Mouse (Mus musculus): ENCODE measurements around the gene Slco2a1. TPM values are rescaled to one million over a fixed set of nuclear protein-coding genes. Genes with fewer than 3 reads are reported as not detected.

Gene Slco2a1
- total RNA-seq (2015; ENCODE audit: low replicate concordance): 0.42 TPM in 1 of 2 replicates, not detected in the other
- 0.13 TPM in 1 of 2 replicates, not detected in the other for total RNA-seq (2017; ENCODE audit: low replicate concordance)

DNA sequence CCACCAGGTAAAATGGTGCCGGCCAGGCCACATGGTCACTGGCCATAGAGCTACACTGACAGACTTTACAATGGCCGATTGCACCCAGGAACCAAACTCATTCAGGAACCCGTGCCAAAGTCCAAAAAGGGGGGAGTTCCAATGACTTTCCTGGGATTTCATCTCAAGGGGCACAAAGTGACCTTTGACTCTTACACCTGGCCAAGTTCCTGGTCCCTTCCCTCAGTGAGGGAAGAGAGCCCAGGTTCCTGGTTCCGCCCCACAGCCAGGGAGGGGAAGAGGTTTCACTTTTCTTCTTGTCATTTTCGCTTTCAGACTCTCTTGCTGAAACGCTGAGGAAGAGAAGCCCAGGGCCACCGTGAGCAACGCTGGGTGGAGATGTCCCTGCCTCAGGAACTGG is at the start of gene Slco2a1:
Slco2a1 (plus strand) TSS at position 251 of the 400 bp plus-strand sequence.
- ATAC-seq (replicated peaks; ENCODE audit: low FRiP score, poor library complexity, severe bottlenecking): no peak

DNA sequence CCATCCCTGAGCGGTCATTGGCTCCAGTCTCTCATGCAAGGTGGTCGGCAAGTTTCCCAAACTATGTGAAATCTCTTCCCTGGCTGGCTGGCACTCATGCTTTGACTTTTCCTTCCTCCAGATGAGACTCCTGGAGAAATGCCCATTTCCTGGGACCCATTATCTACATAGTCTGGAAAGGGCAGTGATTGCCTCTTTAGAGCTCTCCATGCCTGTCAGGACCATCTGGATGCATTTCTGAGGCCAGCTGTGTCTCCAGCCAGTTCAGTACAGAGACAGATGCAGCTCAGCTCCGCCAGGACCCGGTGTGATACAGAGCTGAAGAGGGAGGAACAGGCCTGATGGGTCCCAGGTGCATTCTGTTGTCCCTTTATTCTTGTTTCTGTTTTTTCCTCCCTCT is 46.3 kb upstream of the Slco2a1 start:
- ATAC-seq (replicated peaks; ENCODE audit: low FRiP score, poor library complexity, severe bottlenecking): no peak

DNA sequence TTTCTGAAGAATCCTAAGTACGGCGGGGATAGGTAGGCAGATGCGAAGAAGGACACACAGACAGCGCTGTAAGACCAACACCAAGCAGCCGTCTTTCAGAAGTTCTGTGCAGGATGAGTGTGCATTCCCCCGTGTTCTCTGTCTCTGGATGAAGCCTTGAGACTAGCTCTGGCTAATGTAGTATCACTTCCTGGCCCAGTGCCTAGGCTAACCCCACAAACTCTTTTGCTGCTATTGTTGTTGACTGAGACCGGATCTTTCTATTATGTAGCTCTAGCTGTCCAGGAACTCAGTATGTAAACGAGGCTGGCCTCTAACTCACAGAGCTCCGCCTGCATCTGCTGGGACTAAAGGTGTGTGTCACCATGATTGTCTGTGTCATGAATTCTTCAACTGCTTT is 43.6 kb upstream of the Slco2a1 start:
- no peak for ATAC-seq (replicated peaks; ENCODE audit: low FRiP score, poor library complexity, severe bottlenecking)

DNA sequence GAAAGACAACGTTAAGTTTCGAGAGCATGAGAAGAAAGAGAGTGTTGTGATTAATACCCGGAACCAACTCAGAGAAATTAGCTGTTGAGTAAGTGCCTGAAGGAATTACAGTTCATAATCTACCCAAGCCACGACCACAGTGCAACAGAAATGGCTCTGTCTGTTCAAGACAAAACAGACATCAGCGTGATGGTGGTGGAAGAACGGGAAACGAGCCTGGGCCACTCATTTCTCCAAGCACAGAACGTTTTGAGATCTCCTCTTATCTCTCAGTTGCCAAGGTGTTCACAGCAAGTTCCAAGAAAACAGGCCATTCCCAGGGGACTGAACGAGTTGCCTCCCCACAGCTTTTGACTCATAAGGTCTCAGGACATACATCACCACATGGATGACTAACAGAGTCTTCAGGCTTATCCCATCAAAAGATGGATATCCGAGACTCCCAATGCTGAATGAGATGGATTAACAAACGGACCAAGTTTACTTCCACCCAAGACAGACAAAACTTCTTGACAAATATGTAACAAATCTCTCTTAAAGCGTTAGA is 42.0 kb upstream of the Slco2a1 start:
- ATAC-seq (replicated peaks; ENCODE audit: low FRiP score, poor library complexity, severe bottlenecking): no peak

DNA sequence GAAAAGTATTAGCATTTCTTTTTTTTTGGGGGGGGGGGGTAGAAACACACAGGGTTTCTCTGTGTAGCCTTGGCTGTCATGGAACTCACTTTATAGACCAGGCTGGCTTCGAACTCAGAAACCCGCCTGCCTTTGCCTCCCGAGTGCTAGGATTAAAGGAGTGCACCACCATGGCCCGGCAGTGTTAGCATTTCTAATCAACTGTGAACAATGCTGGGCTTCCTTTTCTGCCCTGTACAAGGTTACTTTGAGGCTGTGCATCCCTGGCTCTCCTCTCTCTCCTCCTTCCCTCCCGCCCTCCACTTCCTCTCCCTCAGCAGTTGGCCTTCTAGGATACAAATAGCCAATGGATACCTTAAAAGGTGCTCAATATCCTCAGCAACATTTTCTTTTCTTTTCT is 39.8 kb upstream of the Slco2a1 start:
- no peak for ATAC-seq (replicated peaks; ENCODE audit: low FRiP score, poor library complexity, severe bottlenecking)

DNA sequence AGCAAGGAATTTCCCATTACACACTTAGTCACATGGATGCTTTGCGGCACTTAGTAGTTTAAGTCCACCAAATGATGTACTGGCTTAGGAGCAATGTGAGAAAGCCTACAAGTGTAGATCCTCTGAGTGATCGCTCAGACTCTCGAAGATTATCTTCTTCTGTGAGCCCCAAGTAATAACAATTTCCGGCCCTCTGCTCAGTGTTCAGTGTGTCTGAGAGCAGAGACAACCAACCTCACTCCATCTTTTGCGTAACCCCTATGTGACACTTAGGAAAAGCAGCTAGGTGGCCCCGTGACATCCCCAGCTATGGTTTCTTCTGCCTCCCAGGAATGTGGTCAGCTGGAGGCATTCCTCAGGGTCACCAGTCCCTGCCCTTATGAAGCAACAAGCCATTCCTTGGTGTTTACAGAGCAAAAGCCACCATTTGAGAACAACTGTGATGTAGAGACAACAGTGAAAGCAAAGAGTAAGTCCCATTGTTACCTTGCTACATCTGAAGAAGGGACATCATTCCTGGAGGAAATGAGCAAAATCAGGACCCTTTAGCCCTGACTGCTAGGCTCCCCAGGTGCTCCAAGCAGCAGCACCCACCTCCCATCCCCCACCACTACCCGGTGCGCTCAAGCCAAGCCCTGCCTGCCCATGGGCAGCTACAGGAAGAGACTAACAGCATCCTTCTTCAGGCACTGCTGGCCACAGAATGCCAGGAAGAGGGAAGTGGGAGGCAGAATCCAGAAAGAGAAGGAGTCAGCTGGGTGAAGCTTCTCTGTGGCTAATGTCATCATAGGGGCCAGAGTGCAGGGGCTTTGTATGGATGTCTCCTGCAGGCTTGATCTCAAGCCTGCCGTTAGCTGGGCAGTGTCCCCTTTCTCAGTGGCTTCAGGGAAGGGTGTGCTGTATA is 37.2 kb upstream of the Slco2a1 start:
- no peak for ATAC-seq (replicated peaks; ENCODE audit: low FRiP score, poor library complexity, severe bottlenecking)

DNA sequence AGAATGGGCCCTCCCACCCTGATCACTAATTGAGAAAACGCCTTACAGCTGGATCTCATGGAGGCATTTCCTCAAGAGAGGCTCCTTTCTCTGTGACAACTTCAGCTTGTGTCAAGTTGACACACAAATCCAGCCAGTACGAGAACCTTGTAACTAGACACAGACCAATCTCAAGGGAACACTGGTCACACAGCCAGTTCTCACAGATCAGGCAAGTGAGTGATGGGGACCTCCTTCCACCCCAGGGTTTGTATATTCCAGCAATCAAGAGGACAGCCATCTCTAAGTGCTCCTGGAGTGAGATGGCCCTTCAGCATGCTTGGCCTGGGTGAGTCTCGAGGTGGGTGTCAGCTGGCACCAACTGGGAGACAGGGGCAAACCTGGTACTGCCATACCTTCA is 32.6 kb upstream of the Slco2a1 start:
- ATAC-seq (replicated peaks; ENCODE audit: low FRiP score, poor library complexity, severe bottlenecking): no peak

DNA sequence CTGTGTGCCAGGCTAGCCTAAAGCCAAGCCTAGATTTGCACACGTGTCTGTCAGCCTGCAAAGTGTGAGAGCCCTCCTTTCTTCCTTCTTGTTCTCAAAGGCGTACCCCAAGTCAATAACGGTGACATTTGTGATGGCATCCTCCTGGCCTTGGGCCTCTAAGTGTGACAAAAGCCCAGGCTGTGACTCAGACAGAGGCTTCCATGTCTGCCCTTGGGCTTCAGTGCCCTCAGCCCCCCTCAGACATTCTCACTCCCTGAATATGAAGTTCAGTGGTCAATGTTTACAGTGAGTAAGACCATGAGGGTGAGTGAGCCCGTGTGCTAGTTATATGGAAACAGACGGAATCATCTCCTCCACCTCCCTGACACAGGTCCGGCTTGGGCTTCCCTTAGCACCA is 29.8 kb upstream of the Slco2a1 start:
- ATAC-seq (replicated peaks; ENCODE audit: low FRiP score, poor library complexity, severe bottlenecking): no peak

DNA sequence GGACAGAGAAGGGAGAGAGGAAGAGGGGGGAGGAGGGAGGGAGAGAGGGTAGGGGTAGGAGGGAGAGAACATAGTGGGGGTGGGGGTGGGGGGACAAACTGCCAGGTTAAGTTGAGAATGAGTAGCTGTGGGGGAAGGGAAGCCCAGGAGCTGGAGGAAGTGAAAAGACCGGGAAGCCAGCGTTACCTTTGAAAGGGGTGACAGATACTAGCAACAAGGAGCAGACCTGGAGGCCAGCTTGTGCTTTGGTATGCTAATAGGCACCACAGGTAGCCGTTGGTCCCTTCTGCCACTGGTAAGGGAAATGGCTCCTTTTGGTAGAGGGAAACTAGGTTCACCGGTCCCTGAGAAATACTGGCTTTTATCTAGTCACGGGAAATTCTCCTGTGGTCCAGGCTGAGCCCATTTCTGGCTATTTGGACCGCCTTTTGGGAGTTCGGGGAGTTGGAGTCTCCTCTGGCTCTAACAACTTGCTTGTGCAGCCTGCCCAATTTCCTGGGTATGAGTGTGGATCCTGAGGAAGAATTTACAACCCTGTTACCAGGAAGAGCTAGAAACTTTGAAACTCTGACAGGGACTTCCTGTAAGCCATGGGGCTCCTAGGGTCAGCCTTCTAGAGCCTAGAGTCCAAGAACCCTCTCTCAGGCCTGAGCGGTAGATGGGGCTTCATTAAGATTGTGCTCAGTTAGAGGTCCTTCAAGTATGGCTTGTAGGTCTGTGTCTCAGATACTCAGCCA is 27.0 kb upstream of the Slco2a1 start:
- no peak for ATAC-seq (replicated peaks; ENCODE audit: low FRiP score, poor library complexity, severe bottlenecking)

DNA sequence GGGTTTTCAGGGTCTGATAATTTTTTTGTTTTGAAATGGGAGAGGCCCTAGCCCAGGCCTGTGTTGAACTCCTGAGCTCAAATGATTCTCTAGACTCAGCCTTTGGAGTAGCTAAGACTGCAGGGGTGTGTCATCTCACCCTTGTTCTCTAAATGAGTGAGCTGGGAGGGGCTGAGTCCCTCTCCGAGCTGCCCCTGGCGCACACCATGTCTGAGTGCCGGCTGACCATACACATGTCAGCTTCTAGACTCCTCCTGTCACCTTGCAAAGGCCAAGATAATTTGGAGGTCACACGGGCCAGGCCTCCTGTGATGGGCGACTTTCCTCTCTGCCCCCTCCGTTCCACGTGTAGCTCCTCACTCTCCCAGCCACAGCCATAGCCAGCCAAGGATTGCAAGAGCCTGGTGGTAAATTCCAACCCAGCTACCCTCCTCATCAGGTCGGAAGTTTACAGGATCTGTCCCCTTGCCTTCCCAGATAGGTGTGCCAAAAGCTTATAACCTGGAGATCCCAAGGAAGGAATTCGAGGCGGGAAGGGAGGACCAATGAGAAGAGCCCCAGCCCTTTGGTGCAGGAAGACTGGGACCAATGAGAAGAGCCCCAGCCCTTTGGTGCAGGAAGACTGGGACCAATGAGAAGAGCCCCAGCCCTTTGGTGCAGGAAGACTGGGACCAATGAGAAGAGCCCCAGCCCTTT is 26.3 kb upstream of the Slco2a1 start:
- ATAC-seq (replicated peaks; ENCODE audit: low FRiP score, poor library complexity, severe bottlenecking): no peak

DNA sequence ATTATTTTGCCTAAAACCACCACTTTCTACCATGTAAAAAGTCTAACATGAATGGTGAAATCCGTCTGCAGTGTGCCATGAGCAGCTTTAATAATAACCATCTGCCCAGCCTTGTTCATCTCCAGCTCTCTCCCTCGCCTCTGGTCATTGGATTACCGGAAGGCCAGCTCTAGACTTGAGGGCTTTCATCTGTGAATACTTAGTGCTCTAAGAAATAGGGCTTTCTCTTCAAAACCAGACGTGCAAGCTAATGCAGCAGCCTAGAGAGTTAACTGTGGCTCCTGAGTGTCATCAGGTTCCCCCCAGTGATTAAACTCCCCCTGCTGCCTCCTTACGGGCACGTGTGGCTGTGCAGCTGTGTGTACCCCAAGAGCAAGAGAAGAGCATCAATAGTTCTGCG is 25.2 kb upstream of the Slco2a1 start:
- ATAC-seq (replicated peaks; ENCODE audit: low FRiP score, poor library complexity, severe bottlenecking): no peak

DNA sequence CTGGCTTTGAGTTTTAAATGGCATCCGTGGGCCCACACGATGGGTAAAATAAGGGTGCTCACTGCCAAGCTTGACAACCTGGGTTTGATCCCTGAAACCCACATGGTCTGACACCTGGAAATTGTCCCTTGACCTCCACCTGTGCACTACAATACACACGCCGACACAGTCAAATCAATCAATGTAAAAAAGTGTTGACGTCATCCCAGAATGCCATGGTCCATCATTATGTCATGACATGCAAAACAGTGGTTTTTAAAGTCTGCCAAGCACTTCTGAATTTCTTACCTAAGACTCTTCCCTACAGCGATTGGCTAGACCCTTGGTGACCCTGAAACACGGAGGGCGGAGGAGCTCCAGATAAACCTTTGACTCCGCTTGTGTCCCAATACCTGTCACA is 23.9 kb upstream of the Slco2a1 start:
- no peak for ATAC-seq (replicated peaks; ENCODE audit: low FRiP score, poor library complexity, severe bottlenecking)

DNA sequence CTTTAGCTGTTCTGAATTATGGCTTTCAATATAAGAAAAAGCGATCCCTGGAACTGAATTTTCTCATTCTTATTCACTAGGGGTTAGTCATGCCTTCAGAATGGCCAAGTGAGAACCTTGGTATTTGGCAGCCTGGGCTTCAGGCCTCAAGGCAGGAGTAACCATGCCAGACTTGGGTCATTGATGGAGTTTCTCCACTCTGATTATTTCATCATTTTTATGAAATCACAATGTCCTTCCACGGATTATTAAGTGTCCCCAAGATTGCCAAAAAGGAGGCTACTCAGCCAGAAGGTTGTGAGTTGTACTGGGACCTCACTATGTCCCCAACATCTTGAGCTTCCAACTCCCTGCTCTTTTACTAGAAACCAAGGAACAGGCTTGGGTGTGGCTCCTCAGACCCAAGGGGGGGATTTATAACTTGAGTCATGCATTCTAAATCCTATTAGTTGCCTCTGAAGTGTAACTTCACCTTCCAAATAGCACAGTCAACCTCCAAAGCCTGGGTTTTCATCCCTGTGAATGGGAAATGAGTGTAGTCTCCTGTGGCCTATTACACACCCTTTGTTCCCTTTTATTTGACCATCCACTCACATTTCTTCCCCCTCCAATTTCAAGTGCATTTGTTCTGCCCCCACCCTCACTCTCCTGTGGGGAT is 16.0 kb upstream of the Slco2a1 start:
- no peak for ATAC-seq (replicated peaks; ENCODE audit: low FRiP score, poor library complexity, severe bottlenecking)

DNA sequence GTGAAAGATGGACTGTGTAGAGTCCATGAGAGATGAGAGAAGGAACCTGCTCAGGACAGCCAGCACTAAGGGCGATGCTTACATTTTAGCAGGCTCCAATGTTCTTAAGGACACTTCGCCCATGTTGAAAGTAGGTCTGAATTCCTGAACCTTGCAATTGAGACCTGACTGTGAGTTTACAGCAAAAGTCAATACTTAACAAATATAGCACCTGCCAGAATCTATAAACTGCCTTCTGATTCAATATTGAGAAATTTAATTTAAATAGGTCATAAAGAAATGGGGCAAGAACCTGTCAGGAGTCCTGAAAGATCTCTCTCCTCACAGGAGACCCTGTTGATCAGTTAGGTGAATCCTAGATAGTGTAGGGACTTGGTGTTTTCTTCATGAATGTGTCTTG is 12.6 kb upstream of the Slco2a1 start:
- no peak for ATAC-seq (replicated peaks; ENCODE audit: low FRiP score, poor library complexity, severe bottlenecking)

DNA sequence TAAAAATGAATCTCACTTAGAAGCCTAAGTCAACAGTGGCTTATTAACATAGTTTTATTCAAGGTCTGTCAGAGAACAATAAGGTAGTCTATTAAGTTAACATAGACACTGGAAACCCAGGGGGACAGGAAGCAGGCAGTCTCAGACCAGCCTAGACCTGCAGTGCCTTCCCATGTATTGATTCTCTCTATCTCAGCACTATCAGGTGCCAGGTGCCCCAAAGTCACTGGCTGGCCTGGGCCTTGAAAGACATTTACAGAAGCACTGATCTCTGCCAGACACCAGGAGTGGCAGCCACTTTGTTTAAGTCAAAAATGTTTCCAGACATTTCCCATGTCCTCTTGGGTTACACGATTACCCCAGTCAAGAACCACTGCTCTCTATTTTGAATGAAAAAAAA is 11.4 kb upstream of the Slco2a1 start:
- no peak for ATAC-seq (replicated peaks; ENCODE audit: low FRiP score, poor library complexity, severe bottlenecking)

DNA sequence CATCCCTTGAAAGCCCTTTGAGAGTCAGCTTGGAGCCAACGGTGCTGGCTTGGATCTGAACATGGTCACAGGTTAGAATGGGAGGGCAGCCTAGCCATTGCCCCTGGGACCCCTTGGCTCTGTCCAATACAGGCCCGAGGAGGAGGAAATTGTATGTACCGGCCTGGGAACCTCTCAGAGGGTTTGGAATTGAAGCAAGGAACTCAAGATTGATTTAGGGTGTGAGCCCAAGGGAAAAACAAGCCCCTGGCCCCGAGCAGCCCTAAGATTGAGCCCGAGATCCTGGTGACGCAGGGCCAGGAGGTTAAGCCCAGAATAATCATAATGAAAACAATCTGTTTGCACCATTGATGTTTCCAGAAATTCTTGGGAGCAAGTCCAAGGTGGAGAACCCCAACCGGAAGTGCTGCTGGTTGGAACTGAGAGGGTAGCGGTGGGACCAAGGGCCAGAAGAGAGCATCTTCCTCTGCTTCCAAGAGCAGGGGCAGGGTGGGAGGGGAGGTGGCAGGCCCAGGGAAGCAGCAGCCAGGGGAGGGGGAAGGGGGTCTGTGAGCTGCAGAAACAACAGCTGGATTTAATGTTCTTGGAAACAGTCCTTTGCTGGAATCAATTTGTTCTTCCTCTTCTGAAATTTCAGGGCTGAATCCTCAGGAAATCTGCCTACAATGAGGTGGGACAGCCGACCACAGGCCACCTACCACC is 10.6 kb upstream of the Slco2a1 start:
- no peak for ATAC-seq (replicated peaks; ENCODE audit: low FRiP score, poor library complexity, severe bottlenecking)

DNA sequence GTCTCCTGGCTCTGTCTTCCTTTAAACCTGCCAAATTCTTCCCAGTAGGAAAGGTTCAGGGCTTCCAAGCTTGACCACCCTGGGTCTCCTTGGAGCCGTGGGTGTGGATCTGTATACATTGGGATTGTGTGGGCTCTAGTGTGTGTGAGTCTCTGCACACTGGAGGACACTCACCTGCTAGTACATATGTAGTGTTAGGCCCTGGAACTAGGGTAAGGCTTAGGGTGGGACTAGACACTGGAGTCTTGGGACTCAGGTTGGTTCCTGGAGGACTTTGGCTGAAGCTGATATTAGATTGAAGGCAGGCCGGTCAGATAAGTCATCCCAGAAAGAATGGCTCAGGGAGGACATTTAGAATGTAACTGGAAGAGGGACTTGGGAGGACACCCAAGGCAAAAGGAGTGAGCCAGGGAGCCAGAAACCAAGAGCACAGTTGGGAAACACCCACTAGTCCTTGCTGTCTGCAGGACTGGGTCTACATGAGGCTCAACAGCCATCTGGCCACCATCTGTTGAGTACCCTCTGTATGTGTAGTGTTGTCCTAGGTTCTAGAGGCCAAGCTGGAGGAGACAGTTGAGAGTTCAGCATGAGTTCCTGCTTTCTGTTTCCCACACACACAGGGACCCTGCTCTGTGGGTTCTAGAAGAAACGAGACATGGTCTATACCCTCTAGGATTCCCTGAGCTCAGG is 9.4 kb upstream of the Slco2a1 start:
- ATAC-seq (replicated peaks; ENCODE audit: low FRiP score, poor library complexity, severe bottlenecking): no peak

DNA sequence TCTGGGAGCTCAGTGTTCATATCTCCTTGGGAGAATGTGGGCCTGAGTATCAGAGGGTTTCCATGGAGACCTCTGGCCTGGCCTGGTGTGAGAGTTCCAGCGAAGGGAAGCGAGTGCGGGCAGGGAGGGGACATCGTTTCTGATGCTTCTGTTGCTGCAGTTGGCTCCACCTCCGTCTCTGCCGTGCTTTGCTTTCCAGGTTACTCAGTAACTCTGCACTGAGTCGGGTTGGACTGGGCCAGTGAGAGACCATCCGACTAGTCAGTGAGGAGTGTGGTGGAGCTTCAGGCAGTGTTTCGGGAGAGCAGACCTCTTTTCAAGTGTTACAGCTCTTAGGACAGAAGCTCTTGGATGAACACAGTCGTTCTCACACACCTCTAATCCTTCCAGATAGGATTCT is 8.6 kb upstream of the Slco2a1 start:
- no peak for ATAC-seq (replicated peaks; ENCODE audit: low FRiP score, poor library complexity, severe bottlenecking)

DNA sequence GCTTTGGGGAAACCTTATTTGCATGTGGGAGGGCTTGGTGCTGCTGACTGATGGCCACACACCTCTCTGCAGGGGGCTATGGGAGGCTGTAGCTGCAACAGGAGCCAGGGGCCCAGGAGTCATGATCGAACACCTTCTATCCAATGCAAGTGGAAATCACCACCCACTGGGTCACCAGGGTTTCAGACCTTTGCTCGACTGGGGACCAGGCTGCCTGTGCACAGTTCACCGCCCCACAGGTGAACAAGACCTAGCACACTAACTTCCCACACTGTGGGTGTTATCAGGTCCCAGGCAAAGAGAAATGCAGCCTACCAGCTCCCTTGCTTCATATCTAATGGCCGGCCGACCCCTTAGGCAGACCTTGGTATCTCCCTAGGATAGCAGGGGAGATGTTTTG is 8.1 kb upstream of the Slco2a1 start:
- ATAC-seq (replicated peaks; ENCODE audit: low FRiP score, poor library complexity, severe bottlenecking): no peak

Measured in erythroid progenitor cell, adult 5-6 weeks (primary cell).